Mouse (Mus musculus): Measurements from ENCODE around the gene Fam53b.

- TF ChIP-seq E2F4 (IDR thresholded peaks at IDR 0.05; ENCODE audit: insufficient read depth) (no peak), POLR2A (IDR thresholded peaks at IDR 0.05; ENCODE audit: insufficient read length, low read depth) (no peak), TCF12 (IDR thresholded peaks at IDR 0.05; ENCODE audit: insufficient read depth, poor library complexity, severe bottlenecking) (no peak), MAX (IDR thresholded peaks at IDR 0.05; ENCODE audit: low read depth) (no peak), USF1 (IDR thresholded peaks at IDR 0.05; ENCODE audit: low read depth) (no peak), MYOG (IDR thresholded peaks at IDR 0.05; ENCODE audit: control insufficient read depth in 1 of 3, insufficient read depth in 1 of 3, insufficient read length in 2 of 3, low read depth in 2 of 3) (no peak), REST (IDR thresholded peaks at IDR 0.05; ENCODE audit: insufficient read depth, insufficient read length) (no peak)
Observed at GRCm38 (mm10) chr7:132856083-132856482, 42.4 kb upstream of the Fam53b start.
